Mouse (Mus musculus): ENCODE measurements around the gene Akna. TPM values are rescaled to one million over a fixed set of nuclear protein-coding genes. Genes with fewer than 3 reads are reported as not detected.
A peak's percentile ranks its signal among the peaks of the same experiment; 100 is the strongest.
"Not testable (repeated sequence)": the region's sequence is repeated elsewhere in the genome, so short reads cannot be mapped to it uniquely, and the experiment has no call there.

Gene Akna
- polyA plus RNA-seq, 1 experiment, result 61.0 TPM

- Histone ChIP-seq H3K4me3 (ENCODE audit: control insufficient read depth, low read depth, low read length) (no peak overlapping the region), H3K4me1 (ENCODE audit: control insufficient read depth, insufficient read depth, low read length) (no peaks in the 10 kb centered on the region), H3K27me3 (ENCODE audit: control insufficient read depth, insufficient read depth, low read length) (no peaks in the 10 kb centered on the region), H3K27ac (ENCODE audit: control insufficient read depth, insufficient read depth, low read depth, low read length) (no peak overlapping the region), H3K36me3 (ENCODE audit: control insufficient read depth, insufficient read depth, low read length) (no peaks in the 10 kb centered on the region)
- TF ChIP-seq POLR2A (IDR thresholded peaks at IDR 0.05; ENCODE audit: control insufficient read depth, low read depth, low read length) (no peak), CTCF (IDR thresholded peaks at IDR 0.05; ENCODE audit: control insufficient read depth, insufficient read depth, insufficient replicate concordance, low read depth, low read length) (no peak)
Measured at GRCm38 (mm10) chr4:63323275-63323815, 79.8 kb downstream of the Akna start.

GRCm38 (mm10) chr4:63319566-63319965 is 83.6 kb downstream of the Akna start:
- not testable (repeated sequence) for H3K27me3 ChIP-seq (ENCODE audit: control insufficient read depth, insufficient read depth, low read length); H3K27ac ChIP-seq (ENCODE audit: control insufficient read depth, insufficient read depth, low read depth, low read length); H3K36me3 ChIP-seq (ENCODE audit: control insufficient read depth, insufficient read depth, low read length); H3K4me1 ChIP-seq (ENCODE audit: control insufficient read depth, insufficient read depth, low read length); H3K4me3 ChIP-seq (ENCODE audit: control insufficient read depth, low read depth, low read length)
- peak; percentile 17; the same call in 1 of the 2 replicates for TF ChIP-seq CTCF (IDR thresholded peaks at IDR 0.05; ENCODE audit: control insufficient read depth, insufficient read depth, insufficient replicate concordance, low read depth, low read length)

Other genes starting within 250 kb of the Akna start
- gene Ambp, start 248.6 kb downstream of the Akna start, polyA plus RNA-seq (2012; rRNA removed), result 2.1 and 2.7 TPM in 2 replicates
- 0.04 TPM in 1 of 2 replicates, not detected in the other for gene Kif12, start 231.2 kb downstream of the Akna start, polyA plus RNA-seq (2012; rRNA removed)
- 15.3 and 17.9 TPM in 2 replicates for gene Col27a1, start 189.3 kb downstream of the Akna start, polyA plus RNA-seq (2012; rRNA removed)
- 0.59 TPM in 1 of 2 replicates, not detected in the other for gene Orm1, start 58.8 kb downstream of the Akna start, polyA plus RNA-seq (2012; rRNA removed)
- gene Orm3, start 47.2 kb downstream of the Akna start, polyA plus RNA-seq (2012; rRNA removed), result not detected in 2 replicates
- gene Orm2, start 40.9 kb downstream of the Akna start, polyA plus RNA-seq (2012; rRNA removed), result not detected in 2 replicates
- 22.5 and 26.1 TPM in 2 replicates for gene Whrn, start 92.6 kb upstream of the Akna start, polyA plus RNA-seq (2012; rRNA removed)
- gene Atp6v1g1, start 141.4 kb upstream of the Akna start, polyA plus RNA-seq (2012; rRNA removed), result 83.4 and 95.0 TPM in 2 replicates
- gene Tmem268, start 155.4 kb upstream of the Akna start, polyA plus RNA-seq (2012; rRNA removed), result 4.4 and 4.7 TPM in 2 replicates
- 66.2 and 77.1 TPM in 2 replicates for gene Gm11213, start 201.9 kb upstream of the Akna start, polyA plus RNA-seq (2012; rRNA removed)
- 562 and 586 TPM in 2 replicates for gene Tex48, start 219.1 kb upstream of the Akna start, polyA plus RNA-seq (2012; rRNA removed)